Mouse (Mus musculus): ENCODE measurements around the gene Gtf3c5.

The Gtf3c5 gene

GRCm38 (mm10) chr2:28583651-28584050 lies at the start of gene Gtf3c5:
Gene Gtf3c5 (minus strand): TSS chr2:28583751.
- peak; percentile 22 for DNase-seq

GRCm38 (mm10) chr2:28633136-28633535 lies 49.6 kb upstream of the Gtf3c5 start:
- DNase-seq: no peak

GRCm38 (mm10) chr2:28632626-28633025 lies 49.1 kb upstream of the Gtf3c5 start:
- DNase-seq: no peak

- DNase-seq: no peak
Measured at GRCm38 (mm10) chr2:28629911-28630381, 46.4 kb upstream of the Gtf3c5 start.

GRCm38 (mm10) chr2:28628053-28628452 lies 44.5 kb upstream of the Gtf3c5 start:
- no peak for DNase-seq

GRCm38 (mm10) chr2:28626038-28626437 lies 42.5 kb upstream of the Gtf3c5 start:
- DNase-seq: no peak

- no peak for DNase-seq
Measured at GRCm38 (mm10) chr2:28624870-28625269, 41.3 kb upstream of the Gtf3c5 start.

- DNase-seq: no peak
Measured at GRCm38 (mm10) chr2:28622521-28623124, 39.1 kb upstream of the Gtf3c5 start.

- no peak for DNase-seq
Measured at GRCm38 (mm10) chr2:28621664-28622171, 38.2 kb upstream of the Gtf3c5 start, which contains the start of gene Gfi1b. Gene Gfi1b (minus strand): TSS chr2:28621982.

GRCm38 (mm10) chr2:28621111-28621510 lies 37.6 kb upstream of the Gtf3c5 start:
- DNase-seq: no peak

- no peak for DNase-seq
Measured at GRCm38 (mm10) chr2:28620522-28620921, 37.0 kb upstream of the Gtf3c5 start.

- DNase-seq: no peak
Measured at GRCm38 (mm10) chr2:28619369-28619768, 35.8 kb upstream of the Gtf3c5 start.

GRCm38 (mm10) chr2:28618777-28619336 lies 35.3 kb upstream of the Gtf3c5 start:
- no peak for DNase-seq

GRCm38 (mm10) chr2:28617498-28618486 lies 34.2 kb upstream of the Gtf3c5 start:
- no peak for DNase-seq

- no peak for DNase-seq
Measured at GRCm38 (mm10) chr2:28616874-28617273, 33.3 kb upstream of the Gtf3c5 start.

GRCm38 (mm10) chr2:28616358-28616757 lies 32.8 kb upstream of the Gtf3c5 start:
- DNase-seq: no peak

GRCm38 (mm10) chr2:28613599-28613998 lies 30.0 kb upstream of the Gtf3c5 start:
- no peak for DNase-seq

- DNase-seq: no peak
Measured at GRCm38 (mm10) chr2:28612436-28613063, 29.0 kb upstream of the Gtf3c5 start.

- no peak for DNase-seq
Measured at GRCm38 (mm10) chr2:28611407-28611787, 27.8 kb upstream of the Gtf3c5 start.

GRCm38 (mm10) chr2:28610716-28611406 lies 27.3 kb upstream of the Gtf3c5 start:
- DNase-seq: peak; percentile 37

GRCm38 (mm10) chr2:28609851-28610250 lies 26.3 kb upstream of the Gtf3c5 start:
- DNase-seq: no peak

Measured in cerebellum, adult 11-12 months (tissue).